11 mouse cellular contexts compared by ENCODE assay signal in the genomic region with DNA sequence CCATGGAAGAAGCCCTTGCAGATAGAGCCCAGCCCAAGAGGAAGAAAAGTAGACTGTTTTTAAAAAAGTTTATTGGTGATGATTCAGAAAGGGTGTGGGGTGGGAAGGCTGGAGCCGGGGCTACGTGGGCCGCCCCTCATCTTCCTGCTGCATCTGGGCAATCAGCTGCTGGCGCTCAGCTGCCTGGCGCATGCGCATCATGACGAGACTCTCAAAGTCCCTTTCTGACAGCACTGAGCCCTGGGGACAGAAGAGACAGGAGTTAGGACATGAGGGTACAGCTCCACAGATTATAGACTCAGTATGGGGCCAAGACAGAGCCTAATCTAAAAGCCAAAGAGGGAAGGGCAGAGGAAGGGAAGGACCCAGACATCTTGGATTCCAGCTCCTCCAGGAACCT. TPM values are rescaled to one million over a fixed set of nuclear protein-coding genes. Genes with fewer than 3 reads are reported as not detected.
DNase-seq lines count a peak whose midpoint lies in the region; ATAC-seq and TF ChIP-seq lines count a peak whose summit lies in the region.
"Had no signal": no experiment of that assay in that cellular context is flagged by ENCODE, and none has a peak within 500 bp of the region (broad histone marks: within the 10 kb centered on the region; RNA-seq: fewer than 3 reads in every experiment).

No protein-coding gene starts in this region.

- 0 out of 2 replicates have a peak overlapping the region, but pooled peaks have one; percentile 9 for H3K9ac ChIP-seq in forebrain, embryonic 13.5 days
- H3K9ac ChIP-seq in forebrain, embryonic 15.5 days (replicated peaks), result no peak overlapping the region
- no peak overlapping the region for H3K9ac ChIP-seq in liver, embryonic 11.5 days (ENCODE audit: low read depth, low read length)
- H3K9ac ChIP-seq in liver, postnatal 0 days (replicated peaks), result no peak overlapping the region
- H3K9ac ChIP-seq in intestine, embryonic 14.5 days (ENCODE audit: low read length), result no peak overlapping the region; the same call in 1 of the 2 replicates
- H3K9ac ChIP-seq: stomach, embryonic 15.5 days had no signal

- H3K27me3 ChIP-seq in forebrain, embryonic 13.5 days, result peaks cover 19% of the 10 kb centered on the region
- H3K27me3 ChIP-seq in forebrain, embryonic 15.5 days, result peaks cover 8% of the 10 kb centered on the region; the same call in 1 of the 2 replicates
- H3K27me3 ChIP-seq in liver, embryonic 11.5 days (replicated peaks; ENCODE audit: control insufficient read depth, insufficient read depth, low read length), result peaks cover 8% of the 10 kb centered on the region
- H3K27me3 ChIP-seq in liver, postnatal 0 days (ENCODE audit: insufficient read depth, low read length), result no peaks in the 10 kb centered on the region
- H3K27me3 ChIP-seq in intestine, embryonic 14.5 days (replicated peaks; ENCODE audit: control insufficient read depth, insufficient read depth, low read length), result no peaks in the 10 kb centered on the region
- no peaks in the 10 kb centered on the region for H3K27me3 ChIP-seq in myocyte (ENCODE audit: control insufficient read depth, insufficient read depth, insufficient read length)
- H3K27me3 ChIP-seq: stomach, embryonic 15.5 days had no signal

- no peaks in the 10 kb centered on the region; the same call in 1 of the 2 replicates for H3K36me3 ChIP-seq in forebrain, embryonic 13.5 days (ENCODE audit: poor library complexity, severe bottlenecking)
- peaks cover 4% of the 10 kb centered on the region; the same call in 1 of the 2 replicates for H3K36me3 ChIP-seq in forebrain, embryonic 15.5 days
- peaks cover 3% of the 10 kb centered on the region; the same call in 1 of the 2 replicates for H3K36me3 ChIP-seq in liver, embryonic 11.5 days (ENCODE audit: control insufficient read depth, insufficient read depth, low read length)
- H3K36me3 ChIP-seq in liver, postnatal 0 days (replicated peaks; ENCODE audit: insufficient read depth, low read length), result peaks cover 9% of the 10 kb centered on the region
- 0 out of 2 replicates have a peak, but pooled peaks cover 4% of the 10 kb centered on the region for H3K36me3 ChIP-seq in intestine, embryonic 14.5 days (ENCODE audit: control insufficient read depth, insufficient read depth, low read length)
- no peaks in the 10 kb centered on the region for H3K36me3 ChIP-seq in myocyte (ENCODE audit: control insufficient read depth, insufficient read depth)

- no peak overlapping the region for H3K27ac ChIP-seq in forebrain, embryonic 13.5 days
- no peak overlapping the region for H3K27ac ChIP-seq in forebrain, embryonic 15.5 days (replicated peaks)
- H3K27ac ChIP-seq in liver, embryonic 11.5 days (ENCODE audit: low read depth, low read length), result peak overlapping the region; percentile 49; the same call in 1 of the 2 replicates
- no peak overlapping the region for H3K27ac ChIP-seq in liver, postnatal 0 days (ENCODE audit: low read depth)
- H3K27ac ChIP-seq in intestine, embryonic 14.5 days (ENCODE audit: low read depth), result 0 out of 2 replicates have a peak overlapping the region, but pooled peaks have one; percentile 30

- no peak overlapping the region for H3ac ChIP-seq in myocyte (ENCODE audit: control insufficient read depth, insufficient read length)

- H3K4me2 ChIP-seq in forebrain, embryonic 13.5 days, result peak overlapping the region; percentile 1; the same call in 1 of the 2 replicates
- no peak overlapping the region for H3K4me2 ChIP-seq in forebrain, embryonic 15.5 days (replicated peaks)
- H3K4me2 ChIP-seq in liver, embryonic 11.5 days, result 0 out of 2 replicates have a peak overlapping the region, but pooled peaks have one; percentile 17
- H3K4me2 ChIP-seq in liver, postnatal 0 days (ENCODE audit: low read depth, low read length), result no peak overlapping the region
- H3K4me2 ChIP-seq in intestine, embryonic 14.5 days (ENCODE audit: low read length), result no peak overlapping the region
- H3K4me2 ChIP-seq in myocyte (ENCODE audit: low read depth), result peak overlapping the region; percentile 80

- 90% methylated on average over 7 of the region's 7 CpGs for WGBS in forebrain, embryonic 13.5 days
- WGBS in forebrain, embryonic 15.5 days, result 77% methylated on average over 7 of the region's 7 CpGs
- WGBS in liver, embryonic 11.5 days, result 77% methylated on average over 7 of the region's 7 CpGs
- 74% methylated on average over 7 of the region's 7 CpGs for WGBS in liver, postnatal 0 days (ENCODE audit: insufficient replicate concordance)
- 83% methylated on average over 7 of the region's 7 CpGs for WGBS in intestine, embryonic 14.5 days

- no peak for ATAC-seq in forebrain, embryonic 13.5 days
- ATAC-seq in forebrain, embryonic 15.5 days (replicated peaks), result no peak
- no peak for ATAC-seq in liver, embryonic 11.5 days (replicated peaks; ENCODE audit: low FRiP score)
- ATAC-seq in liver, postnatal 0 days, result no peak
- no peak for ATAC-seq in intestine, embryonic 14.5 days (replicated peaks; ENCODE audit: low FRiP score, low TSS enrichment, low read depth)

- TF ChIP-seq CTCF in liver, postnatal 0 days (IDR thresholded peaks at IDR 0.05; ENCODE audit: low read depth), result no peak

- TF ChIP-seq POLR2A in myocyte (IDR thresholded peaks at IDR 0.05; ENCODE audit: insufficient read length, low read depth), result no peak

- TF ChIP-seq EP300 in liver, postnatal 0 days (IDR thresholded peaks at IDR 0.05; ENCODE audit: low read depth), result no peak

- H3K79me2 ChIP-seq in myocyte (ENCODE audit: control insufficient read depth, insufficient read depth), result peaks cover 8% of the 10 kb centered on the region

- no peak for DNase-seq in liver, embryonic 11.5 days (ENCODE audit: low spot score)
- DNase-seq in liver, postnatal 0 days, result no peak
- DNase-seq in intestine, embryonic 14.5 days (ENCODE audit: low spot score), result no peak
- DNase-seq in ovary, adult 18-20 months (ENCODE audit: low spot score), result no peak
- DNase-seq in urinary bladder, postnatal 14 days (ENCODE audit: low spot score), result no peak
- DNase-seq: B cell, adult 2 months; cerebellum, adult 9-11 months had no signal

- H3K4me3 ChIP-seq in forebrain, embryonic 13.5 days, result no peak overlapping the region
- no peak overlapping the region for H3K4me3 ChIP-seq in forebrain, embryonic 15.5 days
- H3K4me3 ChIP-seq in liver, embryonic 11.5 days (ENCODE audit: low read depth, low read length), result no peak overlapping the region
- no peak overlapping the region for H3K4me3 ChIP-seq in liver, postnatal 0 days (ENCODE audit: low read depth, low read length)
- H3K4me3 ChIP-seq in intestine, embryonic 14.5 days (ENCODE audit: low read depth, low read length), result no peak overlapping the region
- no peak overlapping the region for H3K4me3 ChIP-seq in myocyte
- H3K4me3 ChIP-seq: stomach, embryonic 15.5 days had no signal

- no peaks in the 10 kb centered on the region for H3K9me3 ChIP-seq in forebrain, embryonic 13.5 days (replicated peaks)
- H3K9me3 ChIP-seq in forebrain, embryonic 15.5 days, result no peaks in the 10 kb centered on the region
- no peaks in the 10 kb centered on the region for H3K9me3 ChIP-seq in liver, embryonic 11.5 days (ENCODE audit: control insufficient read depth, low read length)
- H3K9me3 ChIP-seq in liver, postnatal 0 days (ENCODE audit: low read length), result no peaks in the 10 kb centered on the region
- no peaks in the 10 kb centered on the region for H3K9me3 ChIP-seq in intestine, embryonic 14.5 days (ENCODE audit: control insufficient read depth, low read length)
- H3K9me3 ChIP-seq: stomach, embryonic 15.5 days had no signal

- peaks cover 32% of the 10 kb centered on the region for H3K4me1 ChIP-seq in forebrain, embryonic 13.5 days
- H3K4me1 ChIP-seq in forebrain, embryonic 15.5 days, result peaks cover 22% of the 10 kb centered on the region
- peaks cover 28% of the 10 kb centered on the region for H3K4me1 ChIP-seq in liver, embryonic 11.5 days (replicated peaks; ENCODE audit: control insufficient read depth, insufficient read depth, low read length)
- peaks cover 36% of the 10 kb centered on the region for H3K4me1 ChIP-seq in liver, postnatal 0 days (ENCODE audit: insufficient read depth)
- H3K4me1 ChIP-seq in intestine, embryonic 14.5 days (replicated peaks; ENCODE audit: control insufficient read depth, insufficient read depth, low read length), result peaks cover 13% of the 10 kb centered on the region

RNA-seq across cellular contexts. Expression of a gene that starts 1.9 kb away (rescaled TPM):
- 0.88 and 0.93 TPM in 2 replicates for polyA plus RNA-seq in forebrain, embryonic 13.5 days (2015; fragmentation: Nextera tagmentation; extraction: Ambion mirVana)
- 0.83 and 0.90 TPM in 2 replicates for polyA plus RNA-seq in forebrain, embryonic 15.5 days (2015; fragmentation: Nextera tagmentation; extraction: Ambion mirVana)
- polyA plus RNA-seq in liver, embryonic 11.5 days (2014; fragmentation: Nextera tagmentation; extraction: Ambion mirVana), result 0.23 and 0.25 TPM in 2 replicates
- polyA plus RNA-seq in liver, postnatal 0 days (2015; fragmentation: Nextera tagmentation; extraction: Ambion mirVana), result 0.06 and 0.08 TPM in 2 replicates
- polyA plus RNA-seq in intestine, embryonic 14.5 days (2014; fragmentation: Nextera tagmentation; extraction: Ambion mirVana), result 0.13 and 0.30 TPM in 2 replicates
- polyA plus RNA-seq in myocyte (2012; fragmentation: generic; extraction: Trizol), result 6.3 TPM

RNA-seq across cellular contexts. Expression of a gene that starts 4.9 kb away (rescaled TPM):
- 1.7 and 2.5 TPM in 2 replicates for polyA plus RNA-seq in forebrain, embryonic 13.5 days (2015; fragmentation: Nextera tagmentation; extraction: Ambion mirVana)
- polyA plus RNA-seq in forebrain, embryonic 15.5 days (2015; fragmentation: Nextera tagmentation; extraction: Ambion mirVana), result 0.93 and 2.0 TPM in 2 replicates
- polyA plus RNA-seq in liver, embryonic 11.5 days (2014; fragmentation: Nextera tagmentation; extraction: Ambion mirVana), result 33.6 and 36.4 TPM in 2 replicates
- polyA plus RNA-seq in liver, postnatal 0 days (2015; fragmentation: Nextera tagmentation; extraction: Ambion mirVana), result 263 and 271 TPM in 2 replicates
- polyA plus RNA-seq in intestine, embryonic 14.5 days (2014; fragmentation: Nextera tagmentation; extraction: Ambion mirVana), result 11.7 and 12.0 TPM in 2 replicates
- 90.4 TPM for polyA plus RNA-seq in myocyte (2012; fragmentation: generic; extraction: Trizol)

RNA-seq across cellular contexts. Expression of a gene that starts 15.6 kb away (rescaled TPM):
- polyA plus RNA-seq in forebrain, embryonic 13.5 days (2015; fragmentation: Nextera tagmentation; extraction: Ambion mirVana), result 44.7 and 49.6 TPM in 2 replicates
- 52.0 and 54.2 TPM in 2 replicates for polyA plus RNA-seq in forebrain, embryonic 15.5 days (2015; fragmentation: Nextera tagmentation; extraction: Ambion mirVana)
- 75.7 and 80.6 TPM in 2 replicates for polyA plus RNA-seq in liver, embryonic 11.5 days (2014; fragmentation: Nextera tagmentation; extraction: Ambion mirVana)
- polyA plus RNA-seq in liver, postnatal 0 days (2015; fragmentation: Nextera tagmentation; extraction: Ambion mirVana), result 37.0 and 39.0 TPM in 2 replicates
- polyA plus RNA-seq in intestine, embryonic 14.5 days (2014; fragmentation: Nextera tagmentation; extraction: Ambion mirVana), result 33.6 and 38.9 TPM in 2 replicates
- 20.7 TPM for polyA plus RNA-seq in myocyte (2012; fragmentation: generic; extraction: Trizol)

RNA-seq across cellular contexts. Expression of a gene that starts 36.0 kb away (rescaled TPM):
- 49.3 and 53.9 TPM in 2 replicates for polyA plus RNA-seq in forebrain, embryonic 13.5 days (2015; fragmentation: Nextera tagmentation; extraction: Ambion mirVana)
- 64.7 and 66.6 TPM in 2 replicates for polyA plus RNA-seq in forebrain, embryonic 15.5 days (2015; fragmentation: Nextera tagmentation; extraction: Ambion mirVana)
- polyA plus RNA-seq in liver, embryonic 11.5 days (2014; fragmentation: Nextera tagmentation; extraction: Ambion mirVana), result 47.2 and 48.5 TPM in 2 replicates
- 15.5 and 18.4 TPM in 2 replicates for polyA plus RNA-seq in liver, postnatal 0 days (2015; fragmentation: Nextera tagmentation; extraction: Ambion mirVana)
- 44.2 and 63.2 TPM in 2 replicates for polyA plus RNA-seq in intestine, embryonic 14.5 days (2014; fragmentation: Nextera tagmentation; extraction: Ambion mirVana)
- polyA plus RNA-seq in myocyte (2012; fragmentation: generic; extraction: Trizol), result 23.2 TPM

RNA-seq across cellular contexts. Expression of a gene that starts 36.1 kb away (rescaled TPM):
- polyA plus RNA-seq in forebrain, embryonic 13.5 days (2015; fragmentation: Nextera tagmentation; extraction: Ambion mirVana), result 25.0 and 25.2 TPM in 2 replicates
- 26.7 and 30.9 TPM in 2 replicates for polyA plus RNA-seq in forebrain, embryonic 15.5 days (2015; fragmentation: Nextera tagmentation; extraction: Ambion mirVana)
- polyA plus RNA-seq in liver, embryonic 11.5 days (2014; fragmentation: Nextera tagmentation; extraction: Ambion mirVana), result 16.9 and 18.1 TPM in 2 replicates
- polyA plus RNA-seq in liver, postnatal 0 days (2015; fragmentation: Nextera tagmentation; extraction: Ambion mirVana), result 4.3 and 4.6 TPM in 2 replicates
- 17.8 and 20.5 TPM in 2 replicates for polyA plus RNA-seq in intestine, embryonic 14.5 days (2014; fragmentation: Nextera tagmentation; extraction: Ambion mirVana)
- 17.2 TPM for polyA plus RNA-seq in myocyte (2012; fragmentation: generic; extraction: Trizol)

Comparison
In these comparisons a context has a peak if more than half of its experiments do, and no peak if none do; other contexts are left out.
1. H3K27ac ChIP-seq: peak in liver, embryonic 11.5 days (single experiment) and intestine, embryonic 14.5 days (single experiment); none in forebrain, embryonic 13.5 days (single experiment), forebrain, embryonic 15.5 days (single experiment) and liver, postnatal 0 days (single experiment).
2. H3K4me2 ChIP-seq: peak in forebrain, embryonic 13.5 days (single experiment), liver, embryonic 11.5 days (single experiment) and myocyte (single experiment); none in forebrain, embryonic 15.5 days (single experiment), liver, postnatal 0 days (single experiment) and intestine, embryonic 14.5 days (single experiment).